9 mouse cellular contexts compared by ENCODE assay signal in the genomic region with DNA sequence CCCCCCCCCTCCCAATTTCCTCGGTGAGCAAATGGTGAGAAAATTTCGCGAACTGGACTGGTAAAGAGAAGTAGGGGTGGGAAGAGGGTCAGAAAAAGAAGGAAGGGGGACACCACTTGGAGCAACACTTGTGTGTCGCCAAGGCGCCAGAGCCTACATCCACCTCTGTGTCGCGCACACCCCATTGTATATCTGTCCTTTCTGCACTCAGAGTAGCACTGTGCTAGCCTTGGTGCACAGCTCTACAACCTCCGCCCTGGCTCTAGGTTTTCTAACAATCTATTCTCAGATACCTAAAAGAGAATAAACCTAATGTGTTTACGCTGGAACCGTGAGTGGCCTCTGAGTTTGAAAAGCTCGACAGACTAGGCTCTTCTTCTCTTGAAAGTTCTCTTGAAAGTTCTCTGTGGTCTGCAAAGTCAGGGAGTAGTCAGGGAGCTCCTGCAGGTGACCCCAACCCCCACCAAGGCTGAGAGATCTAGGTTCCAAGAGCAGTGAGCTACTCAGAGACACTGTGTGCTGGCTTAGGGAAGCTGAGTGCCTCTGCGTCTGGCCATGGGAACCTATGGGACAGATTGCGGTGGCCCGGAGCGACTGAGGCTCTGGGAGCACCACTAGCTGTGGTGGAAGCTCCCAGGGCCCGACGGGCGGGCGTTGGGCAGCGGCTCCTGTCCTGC. TPM values are rescaled to one million over a fixed set of nuclear protein-coding genes. Genes with fewer than 3 reads are reported as not detected.
DNase-seq lines count a peak whose midpoint lies in the region; ATAC-seq and TF ChIP-seq lines count a peak whose summit lies in the region.
"Had no signal": no experiment of that assay in that cellular context is flagged by ENCODE, and none has a peak within 500 bp of the region (broad histone marks: within the 10 kb centered on the region; RNA-seq: fewer than 3 reads in every experiment).

No protein-coding gene starts in this region.

- H3K9ac ChIP-seq in embryonic facial prominence, embryonic 12.5 days: peak overlapping the region; percentile 57
- H3K9ac ChIP-seq in hindbrain, embryonic 13.5 days: 0 out of 2 replicates have a peak overlapping the region, but pooled peaks have one; percentile 39
- no peak overlapping the region for H3K9ac ChIP-seq in midbrain, embryonic 13.5 days (replicated peaks)

- WGBS in embryonic facial prominence, embryonic 12.5 days: 21% methylated on average over 20 of the region's 20 CpGs
- 24% methylated on average over 20 of the region's 20 CpGs for WGBS in hindbrain, embryonic 13.5 days
- 21% methylated on average over 20 of the region's 20 CpGs for whole genome bisulfite sequencing in midbrain, embryonic 13.5 days

- H3K4me1 ChIP-seq in embryonic facial prominence, embryonic 12.5 days: peaks cover 15% of the 10 kb centered on the region
- peaks cover 17% of the 10 kb centered on the region for H3K4me1 ChIP-seq in hindbrain, embryonic 13.5 days (replicated peaks)
- H3K4me1 ChIP-seq in midbrain, embryonic 13.5 days (replicated peaks): peaks cover 17% of the 10 kb centered on the region

- intact Hi-C loops in gastrocnemius, adult 2 months (cut with DNase I): loop anchor here (2.0 to 10.0 kb wide), 4 partner anchors 91 to 487 kb away; no protein-coding TSS in a partner anchor

- ATAC-seq in embryonic facial prominence, embryonic 12.5 days (ENCODE audit: insufficient number of reproducible peaks, insufficient read depth, low FRiP score, low TSS enrichment): peak; percentile 45; the same call in 1 of the 2 replicates
- ATAC-seq in hindbrain, embryonic 13.5 days (ENCODE audit: low FRiP score): peak; percentile 66
- peak; percentile 49 for ATAC-seq in midbrain, embryonic 13.5 days

- TF ChIP-seq CTCF in gastrocnemius, adult 2 months (IDR thresholded peaks at IDR 0.05): no peak

- H3K9me3 ChIP-seq in embryonic facial prominence, embryonic 12.5 days: no peaks in the 10 kb centered on the region
- H3K9me3 ChIP-seq in hindbrain, embryonic 13.5 days: no peaks in the 10 kb centered on the region
- no peaks in the 10 kb centered on the region for H3K9me3 ChIP-seq in midbrain, embryonic 13.5 days

- peak; percentile 32 for DNase-seq in gastrocnemius, adult 2 months
- no peak for DNase-seq in gastrocnemius, postnatal 25 days
- DNase-seq in urinary bladder, postnatal 14 days (ENCODE audit: low spot score): no peak
- no peak for DNase-seq in adrenal gland, postnatal 25 days
- DNase-seq in frontal cortex, postnatal 10 days (ENCODE audit: low spot score in 2 of 2): no peak
- DNase-seq: B cell, adult 2 months had no signal

- peaks cover 27% of the 10 kb centered on the region for H3K27me3 ChIP-seq in embryonic facial prominence, embryonic 12.5 days
- peaks cover 56% of the 10 kb centered on the region for H3K27me3 ChIP-seq in hindbrain, embryonic 13.5 days
- peaks cover 52% of the 10 kb centered on the region for H3K27me3 ChIP-seq in midbrain, embryonic 13.5 days

- peak overlapping the region; percentile 87 for H3K4me3 ChIP-seq in gastrocnemius, adult 2 months
- H3K4me3 ChIP-seq in embryonic facial prominence, embryonic 12.5 days: peak overlapping the region; percentile 56
- H3K4me3 ChIP-seq in hindbrain, embryonic 13.5 days: peak overlapping the region; percentile 51
- H3K4me3 ChIP-seq in midbrain, embryonic 13.5 days (replicated peaks): peak overlapping the region; percentile 53

- H3K36me3 ChIP-seq in embryonic facial prominence, embryonic 12.5 days: no peaks in the 10 kb centered on the region
- no peaks in the 10 kb centered on the region for H3K36me3 ChIP-seq in hindbrain, embryonic 13.5 days
- H3K36me3 ChIP-seq in midbrain, embryonic 13.5 days: no peaks in the 10 kb centered on the region

- peak overlapping the region; percentile 84 for H3K4me2 ChIP-seq in embryonic facial prominence, embryonic 12.5 days (replicated peaks)
- H3K4me2 ChIP-seq in hindbrain, embryonic 13.5 days: peak overlapping the region; percentile 90
- peak overlapping the region; percentile 96 for H3K4me2 ChIP-seq in midbrain, embryonic 13.5 days (replicated peaks)

- H3K27ac ChIP-seq in gastrocnemius, adult 2 months: peak overlapping the region; percentile 92
- H3K27ac ChIP-seq in embryonic facial prominence, embryonic 12.5 days: 0 out of 2 replicates have a peak overlapping the region, but pooled peaks have one; percentile 54
- H3K27ac ChIP-seq in hindbrain, embryonic 13.5 days: no peak overlapping the region
- H3K27ac ChIP-seq in midbrain, embryonic 13.5 days: no peak overlapping the region

RNA-seq across cellular contexts. Expression of a gene that starts 0.5 kb away (rescaled TPM):
- 1 to 10 TPM; 8.8 to 9.6 TPM for total RNA-seq in gastrocnemius, adult 2 months (2021)
- total RNA-seq in gastrocnemius, postnatal 25 days (2021): 10 to 100 TPM; 12.8 to 14.3 TPM
- 13.1 and 13.8 TPM in 2 replicates for polyA plus RNA-seq in embryonic facial prominence, embryonic 12.5 days (2016; fragmentation: Nextera tagmentation; extraction: Ambion mirVana)
- polyA plus RNA-seq in hindbrain, embryonic 13.5 days (2015; fragmentation: Nextera tagmentation; extraction: Ambion mirVana): 1.6 and 2.2 TPM in 2 replicates
- 0.46 and 0.52 TPM in 2 replicates for polyA plus RNA-seq in midbrain, embryonic 13.5 days (2015; fragmentation: Nextera tagmentation; extraction: Ambion mirVana)
- total RNA-seq in adrenal gland, postnatal 25 days (2021): 0.90 and 1.6 TPM in 2 replicates

Comparison
In these comparisons a context has a peak if more than half of its experiments do, and no peak if none do; other contexts are left out.
1. H3K27ac ChIP-seq: peak in gastrocnemius, adult 2 months (single experiment) and embryonic facial prominence, embryonic 12.5 days (single experiment); none in hindbrain, embryonic 13.5 days (single experiment) and midbrain, embryonic 13.5 days (single experiment).
2. Peak in every context shown above with its lines, with median percentiles within 50 percentile points of each other: H3K4me3 ChIP-seq, ATAC-seq and H3K4me2 ChIP-seq.